Mouse (Mus musculus): ENCODE results near the gene Olfr24. TPM values are rescaled to one million over a fixed set of nuclear protein-coding genes. Genes with fewer than 3 reads are reported as not detected.
"Not testable (repeated sequence)": the region's sequence is repeated elsewhere in the genome, so short reads cannot be mapped to it uniquely, and the experiment has no call there.

Gene Olfr24
- not detected in 2 replicates for polyA plus RNA-seq (2015; fragmentation: Nextera tagmentation; extraction: Ambion mirVana)

- no peak within 1 kb of the TSS for H3K4me3 ChIP-seq (replicated peaks)
- H3K4me2 ChIP-seq = no peak within 1 kb of the TSS
- H3K36me3 ChIP-seq = no peaks in the 10 kb centered on the region
- no peak for ATAC-seq (ENCODE audit: low FRiP score)
- H3K9ac ChIP-seq (replicated peaks) = no peak within 1 kb of the TSS
- no peaks in the 10 kb centered on the region for H3K9me3 ChIP-seq (replicated peaks)
- H3K27ac ChIP-seq (replicated peaks) = no peak within 1 kb of the TSS
- H3K4me1 ChIP-seq = no peaks in the 10 kb centered on the region
- H3K27me3 ChIP-seq (replicated peaks) = no peaks in the 10 kb centered on the region
Observed at GRCm38 (mm10) chr9:18763896-18764295, at the start of gene Olfr24. TSS of gene Olfr24 (minus strand) at chr9:18763996.

DNA sequence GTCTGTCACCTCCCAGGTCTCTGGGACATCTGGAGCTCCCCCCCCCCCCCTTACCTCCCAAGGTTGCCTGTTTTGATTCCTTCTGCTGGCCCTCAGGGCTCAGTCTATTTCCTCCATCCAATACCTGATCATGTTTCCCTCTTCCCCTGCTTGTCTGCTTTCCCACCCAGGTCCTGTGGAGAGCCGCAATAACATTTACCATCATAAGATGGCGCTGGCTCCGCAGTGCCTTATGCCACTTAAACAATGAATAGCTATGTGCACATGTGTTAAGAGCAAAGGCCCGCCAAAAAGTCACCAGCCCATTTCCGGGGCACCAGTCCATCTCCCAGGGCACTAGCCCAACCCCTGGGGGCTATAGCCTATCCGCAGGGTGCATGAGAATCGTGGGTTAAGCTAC, 21.5 kb upstream of the Olfr24 start:
- ATAC-seq (ENCODE audit: low FRiP score) = no peak
- Histone ChIP-seq H3K9ac (replicated peaks) (no peak overlapping the region), H3K36me3 (no peaks in the 10 kb centered on the region), H3K27ac (replicated peaks) (no peak overlapping the region), H3K9me3 (replicated peaks) (no peaks in the 10 kb centered on the region), H3K4me1 (no peaks in the 10 kb centered on the region), H3K4me2 (no peak overlapping the region), H3K27me3 (replicated peaks) (no peaks in the 10 kb centered on the region), H3K4me3 (replicated peaks) (no peak overlapping the region)
- WGBS = 59% methylated on average over 7 of the region's 7 CpGs

DNA sequence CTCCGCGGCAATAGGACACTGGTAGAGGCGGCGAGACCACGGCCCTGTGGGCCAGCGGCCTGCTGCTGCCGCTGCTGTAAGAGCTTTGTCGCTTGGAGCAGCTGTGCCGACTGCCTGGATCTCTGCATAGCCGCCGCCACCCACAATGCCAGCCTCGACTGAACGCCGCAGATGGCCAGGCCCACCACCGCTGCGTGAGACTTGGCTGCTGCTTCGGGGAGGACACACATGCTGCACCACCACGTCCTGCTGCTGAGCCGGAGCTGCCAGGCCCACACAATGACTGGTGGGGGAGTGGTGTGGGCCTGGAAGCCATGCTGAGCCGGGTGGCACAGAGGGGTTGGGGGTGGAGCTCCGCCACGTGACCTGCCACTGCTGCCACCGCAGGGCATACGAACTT, 15.7 kb upstream of the Olfr24 start:
- no peak overlapping the region for H3K4me3 ChIP-seq (replicated peaks)
- H3K36me3 ChIP-seq = no peaks in the 10 kb centered on the region
- 68% methylated on average over 24 of the region's 24 CpGs for WGBS
- no peak overlapping the region for H3K27ac ChIP-seq (replicated peaks)
- no peaks in the 10 kb centered on the region for H3K9me3 ChIP-seq (replicated peaks)
- H3K4me2 ChIP-seq = peak overlapping the region; percentile 21; the same call in 1 of the 2 replicates
- no peaks in the 10 kb centered on the region for H3K27me3 ChIP-seq (replicated peaks)
- peak; percentile 59; the same call in 1 of the 2 replicates for ATAC-seq (ENCODE audit: low FRiP score)
- no peak overlapping the region for H3K9ac ChIP-seq (replicated peaks)
- no peaks in the 10 kb centered on the region for H3K4me1 ChIP-seq

- Histone ChIP-seq H3K27me3 (replicated peaks) (no peaks in the 10 kb centered on the region), H3K27ac (replicated peaks) (no peak overlapping the region), H3K9ac (replicated peaks) (no peak overlapping the region), H3K4me2 (no peak overlapping the region), H3K36me3 (no peaks in the 10 kb centered on the region), H3K9me3 (replicated peaks) (no peaks in the 10 kb centered on the region), H3K4me1 (no peaks in the 10 kb centered on the region), H3K4me3 (replicated peaks) (no peak overlapping the region)
- WGBS = 83% methylated on average over 1 of the region's 1 CpGs
- ATAC-seq (ENCODE audit: low FRiP score) = no peak
Observed at GRCm38 (mm10) chr9:18778981-18779380, 15.2 kb upstream of the Olfr24 start.

DNA sequence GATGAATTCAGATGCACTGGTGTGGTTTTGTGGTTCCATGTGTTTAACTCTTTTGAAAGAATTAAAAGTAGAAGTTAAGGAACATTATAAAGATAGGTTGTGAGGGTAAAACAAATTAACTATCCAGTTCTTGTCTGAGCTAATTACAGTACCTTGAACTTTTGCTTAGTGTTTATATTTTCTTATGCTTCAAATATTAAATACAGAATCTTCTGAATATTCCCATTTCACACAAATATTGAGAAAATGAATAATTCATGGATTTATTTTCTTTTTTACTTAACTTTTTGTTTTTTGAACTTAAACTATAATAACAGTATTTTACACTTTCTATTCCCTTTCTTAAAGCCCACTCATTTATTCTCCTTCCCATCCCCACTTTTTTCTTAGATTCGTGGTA, 8.2 kb downstream of the Olfr24 start:
- H3K4me1 ChIP-seq = no peaks in the 10 kb centered on the region
- 73% methylated on average over 1 of the region's 1 CpGs for WGBS

GRCm38 (mm10) chr9:18744639-18745038, 19.2 kb downstream of the Olfr24 start:
- Histone ChIP-seq H3K27ac (replicated peaks) (no peak overlapping the region), H3K36me3 (no peaks in the 10 kb centered on the region), H3K4me1 (no peaks in the 10 kb centered on the region), H3K9me3 (replicated peaks) (no peaks in the 10 kb centered on the region), H3K9ac (replicated peaks) (no peak overlapping the region), H3K27me3 (replicated peaks) (no peaks in the 10 kb centered on the region), H3K4me3 (replicated peaks) (no peak overlapping the region), H3K4me2 (no peak overlapping the region)
- peak; percentile 66; the same call in 1 of the 2 replicates for ATAC-seq (ENCODE audit: low FRiP score)
- WGBS = 28% methylated on average over 5 of the region's 5 CpGs

More for the DNA sequence above, 8.2 kb downstream of the Olfr24 start:
- Histone ChIP-seq H3K36me3 (no peaks in the 10 kb centered on the region), H3K27ac (replicated peaks) (no peak overlapping the region), H3K9me3 (replicated peaks) (no peaks in the 10 kb centered on the region), H3K9ac (replicated peaks) (no peak overlapping the region), H3K27me3 (replicated peaks) (no peaks in the 10 kb centered on the region), H3K4me3 (replicated peaks) (no peak overlapping the region), H3K4me2 (no peak overlapping the region)
- ATAC-seq (ENCODE audit: low FRiP score) = no peak

- H3K9ac ChIP-seq (replicated peaks); H3K4me2 ChIP-seq; H3K36me3 ChIP-seq; H3K9me3 ChIP-seq (replicated peaks); H3K27me3 ChIP-seq (replicated peaks); H3K4me1 ChIP-seq; H3K27ac ChIP-seq (replicated peaks); ATAC-seq (ENCODE audit: low FRiP score); H3K4me3 ChIP-seq (replicated peaks): not testable (repeated sequence)
- 58% methylated on average over 2 of the region's 2 CpGs for WGBS
Observed at GRCm38 (mm10) chr9:18734177-18734576, 29.6 kb downstream of the Olfr24 start.

- H3K36me3 ChIP-seq = no peaks in the 10 kb centered on the region
- 0 out of 2 replicates have a peak, but pooled peaks cover 6% of the 10 kb centered on the region for H3K4me1 ChIP-seq
- no peak overlapping the region for H3K4me3 ChIP-seq (replicated peaks)
- no peak overlapping the region for H3K9ac ChIP-seq (replicated peaks)
- H3K27me3 ChIP-seq (replicated peaks) = 0 out of 2 replicates have a peak, but pooled peaks cover 2% of the 10 kb centered on the region
- 6% methylated on average over 4 of the region's 4 CpGs for WGBS
- ATAC-seq (ENCODE audit: low FRiP score) = no peak
- H3K27ac ChIP-seq (replicated peaks) = no peak overlapping the region
- H3K4me2 ChIP-seq = no peak overlapping the region
- no peaks in the 10 kb centered on the region for H3K9me3 ChIP-seq (replicated peaks)
Observed at GRCm38 (mm10) chr9:18722712-18723099, 41.1 kb downstream of the Olfr24 start.

- Histone ChIP-seq H3K36me3 (no peaks in the 10 kb centered on the region), H3K4me2 (no peak overlapping the region), H3K9me3 (replicated peaks) (no peaks in the 10 kb centered on the region), H3K9ac (replicated peaks) (no peak overlapping the region), H3K4me3 (replicated peaks) (no peak overlapping the region), H3K27me3 (replicated peaks) (0 out of 2 replicates have a peak, but pooled peaks cover 2% of the 10 kb centered on the region), H3K27ac (replicated peaks) (no peak overlapping the region), H3K4me1 (0 out of 2 replicates have a peak, but pooled peaks cover 6% of the 10 kb centered on the region)
- ATAC-seq (ENCODE audit: low FRiP score) = peak; percentile 79
- WGBS = 11% methylated on average over 6 of the region's 6 CpGs
Observed at GRCm38 (mm10) chr9:18721931-18722711, 41.7 kb downstream of the Olfr24 start.

GRCm38 (mm10) chr9:18721011-18721410, 42.8 kb downstream of the Olfr24 start:
- Histone ChIP-seq H3K9ac (replicated peaks) (no peak overlapping the region), H3K27ac (replicated peaks) (no peak overlapping the region), H3K4me2 (no peak overlapping the region), H3K27me3 (replicated peaks) (0 out of 2 replicates have a peak, but pooled peaks cover 2% of the 10 kb centered on the region), H3K4me3 (replicated peaks) (no peak overlapping the region), H3K4me1 (0 out of 2 replicates have a peak, but pooled peaks cover 6% of the 10 kb centered on the region), H3K9me3 (replicated peaks) (no peaks in the 10 kb centered on the region), H3K36me3 (no peaks in the 10 kb centered on the region)
- ATAC-seq (ENCODE audit: low FRiP score) = no peak
- 24% methylated on average over 2 of the region's 2 CpGs for WGBS

- no peaks in the 10 kb centered on the region for H3K27me3 ChIP-seq (replicated peaks)
- H3K9me3 ChIP-seq (replicated peaks) = no peaks in the 10 kb centered on the region
- no peak overlapping the region for H3K4me2 ChIP-seq
- H3K27ac ChIP-seq (replicated peaks) = no peak overlapping the region
- ATAC-seq (ENCODE audit: low FRiP score) = no peak
- H3K9ac ChIP-seq (replicated peaks) = no peak overlapping the region
- H3K4me1 ChIP-seq = no peaks in the 10 kb centered on the region
- no peak overlapping the region for H3K4me3 ChIP-seq (replicated peaks)
- no peaks in the 10 kb centered on the region for H3K36me3 ChIP-seq
Observed at GRCm38 (mm10) chr9:18705628-18706027, 58.2 kb downstream of the Olfr24 start.
